Mouse (Mus musculus): ENCODE data around the gene Bcl9.
A peak's percentile ranks its signal among the peaks of the same experiment; 100 is the strongest.

DNA sequence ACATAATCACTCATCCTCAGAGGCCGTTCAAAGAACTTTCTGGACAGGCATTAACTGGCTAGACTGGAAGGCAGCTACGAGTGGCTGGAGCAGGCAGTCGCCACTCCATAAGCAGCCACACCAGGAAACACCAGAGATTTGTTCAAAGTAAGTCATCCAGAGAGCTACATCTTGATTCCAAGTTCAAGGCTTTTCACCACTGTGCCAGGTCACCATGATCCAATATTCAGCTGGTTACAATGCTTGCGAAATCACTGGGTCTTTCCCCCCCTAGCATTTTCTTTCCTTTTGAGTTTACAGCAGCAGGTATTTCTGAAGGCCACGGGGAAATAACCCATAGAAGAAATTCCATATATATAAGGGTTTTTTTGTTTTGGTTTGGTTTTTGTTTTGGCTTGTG, 72.5 kb downstream of the Bcl9 start:
- TF ChIP-seq CTCF (IDR thresholded peaks at IDR 0.05; ENCODE audit: control insufficient read depth, insufficient read depth, insufficient read length) (no peak), USF1 (IDR thresholded peaks at IDR 0.05; ENCODE audit: low read depth) (no peak), MYOG (IDR thresholded peaks at IDR 0.05; ENCODE audit: control insufficient read depth, extremely low read depth, insufficient read length) (no peak), MYOD1 (IDR thresholded peaks at IDR 0.05; ENCODE audit: control insufficient read depth, insufficient read length, low read depth) (no peak), CEBPB (IDR thresholded peaks at IDR 0.05; ENCODE audit: low read depth) (peak; percentile 16), FOSL1 (IDR thresholded peaks at IDR 0.05; ENCODE audit: insufficient read depth, low read length, poor library complexity, severe bottlenecking) (no peak)
